Mouse (Mus musculus) thymus, postnatal 0 days (tissue): ENCODE data around the gene Trmt10b. TPM values are rescaled to one million over a fixed set of nuclear protein-coding genes. Genes with fewer than 3 reads are reported as not detected.

Source experiments
- DNase-seq: peaks from one replicate; pipeline ENCODE4 v3.0.0-alpha.2; 2015; ENCODE audit warnings: low spot score
- polyA plus RNA-seq: library from polyadenylated mRNA; unstranded; fragments of >200 nt; fragmentation: Nextera tagmentation; extraction: Ambion mirVana; gene quantifications from 2 replicates; pipeline ENCODE4 v1.2.1, GENCODE M21; 2015

The Trmt10b gene
- polyA plus RNA-seq, result 18.2 and 18.3 TPM in 2 replicates

GRCm38 (mm10) chr4:45296662-45297564 lies at the start of gene Trmt10b:
Gene Trmt10b, plus strand, starts transcription at chr4:45297127.
- peak; percentile 90 for DNase-seq

- DNase-seq, result no peak
Measured at GRCm38 (mm10) chr4:45251265-45251664, 45.7 kb upstream of the Trmt10b start.

- DNase-seq, result no peak
Measured at GRCm38 (mm10) chr4:45252861-45253262, 44.1 kb upstream of the Trmt10b start.

GRCm38 (mm10) chr4:45253839-45254601 lies 42.9 kb upstream of the Trmt10b start:
- DNase-seq, result no peak

GRCm38 (mm10) chr4:45259232-45259832 lies 37.6 kb upstream of the Trmt10b start:
- DNase-seq, result no peak

GRCm38 (mm10) chr4:45261551-45261950 lies 35.4 kb upstream of the Trmt10b start:
- no peak for DNase-seq

- DNase-seq, result no peak
Measured at GRCm38 (mm10) chr4:45267883-45268282, 29.0 kb upstream of the Trmt10b start.

GRCm38 (mm10) chr4:45271041-45271452 lies 25.9 kb upstream of the Trmt10b start:
- DNase-seq, result no peak

- DNase-seq, result no peak
Measured at GRCm38 (mm10) chr4:45275770-45276169, 21.2 kb upstream of the Trmt10b start.

- DNase-seq, result no peak
Measured at GRCm38 (mm10) chr4:45279292-45279691, 17.6 kb upstream of the Trmt10b start.

GRCm38 (mm10) chr4:45279981-45280548 lies 16.9 kb upstream of the Trmt10b start:
- DNase-seq, result peak; percentile 57

GRCm38 (mm10) chr4:45286318-45286717 lies 10.6 kb upstream of the Trmt10b start:
- DNase-seq, result peak; percentile 36

- no peak for DNase-seq
Measured at GRCm38 (mm10) chr4:45287906-45288305, 9.0 kb upstream of the Trmt10b start.

- no peak for DNase-seq
Measured at GRCm38 (mm10) chr4:45305536-45305935, 8.6 kb downstream of the Trmt10b start.

- DNase-seq, result no peak
Measured at GRCm38 (mm10) chr4:45308046-45308445, 11.1 kb downstream of the Trmt10b start.

GRCm38 (mm10) chr4:45308606-45309005 lies 11.7 kb downstream of the Trmt10b start:
- no peak for DNase-seq

GRCm38 (mm10) chr4:45311056-45311455 lies 14.1 kb downstream of the Trmt10b start:
- no peak for DNase-seq

- DNase-seq, result peak; percentile 81
Measured at GRCm38 (mm10) chr4:45320159-45320816, 23.4 kb downstream of the Trmt10b start.

GRCm38 (mm10) chr4:45331139-45331538 lies 34.2 kb downstream of the Trmt10b start:
- DNase-seq, result no peak

GRCm38 (mm10) chr4:45332466-45332865 lies 35.5 kb downstream of the Trmt10b start:
- no peak for DNase-seq

- no peak for DNase-seq
Measured at GRCm38 (mm10) chr4:45341226-45341625, 44.3 kb downstream of the Trmt10b start.
